In genomic region chr1:143773082-143773481, GRCm38 (mm10) we compare ENCODE assay signal across 1 mouse cellular context.
TF ChIP-seq lines count a peak whose summit lies in the region.

No protein-coding gene starts in this region.

TF ChIP-seq in myocyte, 11 proteins besides CTCF, POLR2A, EP300 and RAD21 (continued from another document):
- TF ChIP-seq TCF12 (IDR thresholded peaks at IDR 0.05; ENCODE audit: insufficient read depth, poor library complexity, severe bottlenecking) (no peak), REST (IDR thresholded peaks at IDR 0.05; ENCODE audit: insufficient read depth, insufficient read length) (no peak), TCF3 (IDR thresholded peaks at IDR 0.05; ENCODE audit: insufficient read length, low read depth) (no peak), CEBPB (IDR thresholded peaks at IDR 0.05; ENCODE audit: insufficient read depth, poor library complexity, severe bottlenecking) (no peak), MYOG (IDR thresholded peaks at IDR 0.05; ENCODE audit: control insufficient read depth in 1 of 3, insufficient read depth in 1 of 3, insufficient read length in 2 of 3, low read depth in 2 of 3) (no peak), MAX (IDR thresholded peaks at IDR 0.05; ENCODE audit: low read depth) (no peak), E2F4 (IDR thresholded peaks at IDR 0.05; ENCODE audit: insufficient read depth) (no peak), SRF (IDR thresholded peaks at IDR 0.05; ENCODE audit: control insufficient read depth, insufficient read length, low read depth) (no peak), USF1 (IDR thresholded peaks at IDR 0.05; ENCODE audit: low read depth) (no peak), POLR2AphosphoS2 (IDR thresholded peaks at IDR 0.05; ENCODE audit: insufficient read length, low read depth) (no peak)
